Mouse (Mus musculus) lung, embryonic 14.5 days (tissue): ENCODE measurements at regions not wholly inside any gene's neighbourhood (a gene's known extent, or its start where the extent isn't known, plus 50 kb on each side); places are given as distances from the start of the nearest gene placed in this dataset.

Experiments used
- ATAC-seq: fragments of 200-750 bp; cut with Nextera tagmentation; 2 replicates; pipeline ENCODE4 v1.8.0; 2017; ENCODE audit warnings: mild to moderate bottlenecking, moderate TSS enrichment, moderate library complexity; ENCODE audit not compliant: insufficient read depth
- DNase-seq: peaks from one replicate; pipeline ENCODE4 v3.0.0-alpha.2; 2015
- H3K27ac ChIP-seq: fragments of 300-500 bp; sonication (generic); 2 replicates; pipeline ENCODE4 v1.5.1; 2014; ENCODE audit warnings: low read depth, mild to moderate bottlenecking, moderate library complexity
- H3K27me3 ChIP-seq: fragments of 300-500 bp; sonication (generic); 2 replicates; pipeline ENCODE4 v1.6.1; 2014; ENCODE audit warnings: low read length, control low read depth; ENCODE audit not compliant: insufficient read depth
- H3K36me3 ChIP-seq: fragments of 300-500 bp; sonication (generic); 2 replicates; pipeline ENCODE4 v1.6.1; 2014; ENCODE audit warnings: control low read depth; ENCODE audit not compliant: insufficient read depth
- H3K4me1 ChIP-seq: fragments of 300-500 bp; sonication (generic); 2 replicates; pipeline ENCODE4 v1.6.1; 2014; ENCODE audit warnings: antibody characterized with exemption, control low read depth; ENCODE audit not compliant: insufficient read depth
- H3K4me2 ChIP-seq: fragments of 300-500 bp; sonication (generic); 2 replicates; pipeline ENCODE4 v1.6.1; 2014; ENCODE audit warnings: mild to moderate bottlenecking
- H3K4me3 ChIP-seq: fragments of 300-500 bp; sonication (generic); 2 replicates; pipeline ENCODE4 v1.5.1; 2014; ENCODE audit warnings: low read depth, low read length
- H3K9ac ChIP-seq: fragments of 300-500 bp; sonication (generic); 2 replicates; pipeline ENCODE4 v1.6.1; 2014
- H3K9me3 ChIP-seq: fragments of 300-500 bp; sonication (generic); 2 replicates; pipeline ENCODE4 v1.6.1; 2016; ENCODE audit warnings: low read depth, low read length, control low read depth
- CTCF ChIP-seq: IDR thresholded peaks from 2 replicates; pipeline ENCODE4 v1.5.1; 2016; ENCODE audit warnings: antibody characterized with exemption, low read depth
- WGBS: fragments of 180-500 bp; shearing (Covaris S2); extraction: QIAGEN DNeasy Blood & Tissue Kit; methylation state at CpG from one replicate; pipeline ENCODE4 v1.1.7; 2014; 5-methylcytosine and 5-hydroxymethylcytosine counted together

DNA sequence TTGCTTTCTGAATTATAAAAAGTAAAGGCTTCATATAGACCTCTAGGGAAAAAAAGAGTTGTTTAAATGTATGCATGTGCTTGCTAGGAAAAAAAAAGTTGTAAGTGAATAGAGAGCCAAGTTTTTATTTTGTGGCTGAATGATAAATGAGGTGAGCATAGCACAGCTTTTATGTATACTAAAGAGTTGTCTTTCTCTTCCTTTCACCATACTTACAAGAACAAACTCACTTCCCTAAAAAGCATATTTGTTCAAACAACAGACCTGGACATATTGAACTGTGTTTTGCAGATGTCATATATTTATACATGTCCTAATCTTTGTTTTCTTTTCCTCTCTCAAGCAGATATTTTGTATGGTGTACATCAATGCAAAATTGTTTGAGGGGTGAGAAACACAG, 119.4 kb upstream of the Hccs start:
- no peak overlapping the region for H3K4me3 ChIP-seq
- H3K4me2 ChIP-seq = no peak overlapping the region
- no peaks in the 10 kb centered on the region for H3K27me3 ChIP-seq
- no peak for TF ChIP-seq CTCF
- H3K36me3 ChIP-seq = no peaks in the 10 kb centered on the region
- H3K9ac ChIP-seq = no peak overlapping the region
- H3K9me3 ChIP-seq = no peaks in the 10 kb centered on the region
- no peak overlapping the region for H3K27ac ChIP-seq
- H3K4me1 ChIP-seq = no peaks in the 10 kb centered on the region
- DNase-seq = peak; percentile 75
- peak; percentile 74; the same call in 1 of the 2 replicates for ATAC-seq

DNA sequence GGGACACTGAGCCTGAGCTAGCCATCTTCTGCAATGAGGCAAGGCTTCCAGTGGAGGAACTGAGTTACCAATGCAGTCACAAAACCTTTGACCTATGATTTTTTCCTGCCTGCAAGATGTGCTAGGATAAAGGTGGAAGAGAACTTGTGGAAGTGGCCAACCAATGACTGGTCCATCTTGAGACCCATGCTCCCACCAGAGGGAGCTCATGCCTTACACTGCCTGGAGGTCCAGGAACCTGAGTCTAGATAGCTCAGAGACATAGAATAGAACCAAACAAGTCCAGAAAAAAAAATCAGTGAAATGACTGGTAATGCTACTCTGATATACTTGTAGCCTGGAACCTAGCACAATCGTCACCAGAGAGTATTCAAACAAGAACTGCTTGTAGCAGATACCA, 118.5 kb upstream of the Hccs start:
- H3K36me3 ChIP-seq = no peaks in the 10 kb centered on the region
- ATAC-seq = peak; percentile 68; the same call in 1 of the 2 replicates
- H3K4me2 ChIP-seq = no peak overlapping the region
- H3K4me3 ChIP-seq = no peak overlapping the region
- no peaks in the 10 kb centered on the region for H3K4me1 ChIP-seq
- no peak overlapping the region for H3K9ac ChIP-seq
- no peaks in the 10 kb centered on the region for H3K27me3 ChIP-seq
- DNase-seq = peak; percentile 59
- H3K9me3 ChIP-seq = no peaks in the 10 kb centered on the region
- TF ChIP-seq CTCF = peak; percentile 39; the same call in 1 of the 2 replicates
- WGBS = 36% methylated on average over 1 of the region's 1 CpGs
- H3K27ac ChIP-seq = no peak overlapping the region

DNA sequence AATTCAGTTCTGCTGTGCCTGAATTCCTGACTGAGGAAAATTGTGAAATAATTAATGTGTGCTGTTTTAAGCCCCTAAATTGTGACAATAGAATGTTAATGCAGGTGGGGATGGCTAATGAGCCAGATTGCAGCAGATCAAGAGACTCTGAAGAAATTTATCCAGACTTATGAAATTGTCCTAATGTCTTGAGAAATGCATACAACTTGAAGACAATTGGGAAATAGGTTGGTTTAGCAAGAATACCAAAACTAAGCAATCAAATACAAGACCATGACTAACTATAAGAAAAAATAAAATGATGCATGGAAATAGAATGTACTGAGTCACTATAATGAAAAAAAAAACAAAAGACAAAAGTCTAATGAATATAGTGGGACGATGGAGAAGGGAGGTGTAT, 113.7 kb upstream of the Hccs start:
- no peak overlapping the region for H3K27ac ChIP-seq
- ATAC-seq (no peak), DNase-seq (no peak)
- H3K36me3 ChIP-seq = no peaks in the 10 kb centered on the region
- no peaks in the 10 kb centered on the region for H3K9me3 ChIP-seq
- no peak overlapping the region for H3K9ac ChIP-seq
- no peak overlapping the region for H3K4me3 ChIP-seq
- no peaks in the 10 kb centered on the region for H3K4me1 ChIP-seq
- no peaks in the 10 kb centered on the region for H3K27me3 ChIP-seq
- no peak overlapping the region for H3K4me2 ChIP-seq
- TF ChIP-seq CTCF = no peak
- 89% methylated on average over 1 of the region's 1 CpGs for WGBS

DNA sequence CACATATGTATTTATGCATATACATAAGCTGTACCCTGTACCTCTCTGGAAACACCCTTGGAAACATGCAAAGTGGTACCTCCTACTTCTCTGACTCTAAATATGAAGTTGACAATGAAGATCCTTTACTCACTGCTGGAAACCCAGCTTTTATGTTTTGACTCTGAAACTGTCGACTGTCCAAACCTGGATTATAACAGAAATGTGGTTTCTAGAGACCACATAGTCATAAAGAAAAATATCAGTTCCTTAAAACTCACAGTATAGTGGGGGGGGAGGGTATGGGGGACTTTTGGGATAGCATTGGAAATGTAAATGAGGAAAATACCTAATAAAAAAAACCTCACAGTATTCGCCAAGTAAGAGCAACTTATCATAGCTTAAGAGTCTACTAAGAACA, 76.7 kb upstream of the Hccs start:
- Histone ChIP-seq H3K27me3 (no peaks in the 10 kb centered on the region), H3K36me3 (no peaks in the 10 kb centered on the region), H3K4me1 (no peaks in the 10 kb centered on the region), H3K27ac (no peak overlapping the region), H3K4me2 (no peak overlapping the region), H3K9me3 (no peaks in the 10 kb centered on the region), H3K4me3 (no peak overlapping the region), H3K9ac (no peak overlapping the region)
- DNase-seq (no peak), ATAC-seq (no peak)
- WGBS = 80% methylated on average over 2 of the region's 2 CpGs
- no peak for TF ChIP-seq CTCF

DNA sequence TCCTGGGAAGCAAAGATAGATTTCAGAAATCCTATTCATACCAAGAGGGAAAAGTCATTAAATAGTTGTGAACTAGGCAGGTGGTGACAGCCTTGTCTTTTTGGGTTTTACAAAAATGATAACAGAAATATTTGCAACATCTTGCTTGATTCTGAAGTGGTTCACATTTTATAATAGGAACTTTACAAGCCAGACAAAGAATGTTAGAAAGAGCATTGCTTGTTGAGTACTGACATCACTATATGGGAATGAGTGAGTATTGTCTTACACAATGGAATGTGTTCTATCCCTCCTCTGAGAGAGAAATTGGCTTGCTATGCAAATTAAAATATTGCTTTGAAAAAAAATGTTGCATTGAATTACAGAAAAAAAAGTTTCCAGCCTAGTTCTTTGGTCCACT, 66.5 kb upstream of the Hccs start:
- DNase-seq = no peak

More for the DNA sequence above, 66.5 kb upstream of the Hccs start:
- Histone ChIP-seq H3K9ac (no peak overlapping the region), H3K4me3 (no peak overlapping the region), H3K4me1 (no peaks in the 10 kb centered on the region), H3K36me3 (no peaks in the 10 kb centered on the region), H3K4me2 (no peak overlapping the region), H3K27ac (no peak overlapping the region), H3K9me3 (no peaks in the 10 kb centered on the region), H3K27me3 (no peaks in the 10 kb centered on the region)
- TF ChIP-seq CTCF = no peak
- no peak for ATAC-seq
